Mouse (Mus musculus): ENCODE measurements around the gene Abtb1.
A peak's percentile ranks its signal among the peaks of the same experiment; 100 is the strongest.

Gene Abtb1

GRCm38 (mm10) chr6:88828206-88829009 is 13.4 kb downstream of the Abtb1 start:
- DNase-seq (ENCODE audit: low spot score), result no peak

- no peak for DNase-seq (ENCODE audit: low spot score)
These were observed 14.2 kb downstream of the Abtb1 start for GRCm38 (mm10) chr6:88827395-88828205.

GRCm38 (mm10) chr6:88826965-88827364 is 14.8 kb downstream of the Abtb1 start:
- DNase-seq (ENCODE audit: low spot score), result no peak

GRCm38 (mm10) chr6:88826545-88826944 is 15.2 kb downstream of the Abtb1 start:
- no peak for DNase-seq (ENCODE audit: low spot score)

GRCm38 (mm10) chr6:88826088-88826487 is 15.7 kb downstream of the Abtb1 start:
- no peak for DNase-seq (ENCODE audit: low spot score)

GRCm38 (mm10) chr6:88824183-88824582 is 17.6 kb downstream of the Abtb1 start:
- no peak for DNase-seq (ENCODE audit: low spot score)

GRCm38 (mm10) chr6:88821901-88822300 is 19.9 kb downstream of the Abtb1 start:
- DNase-seq (ENCODE audit: low spot score), result no peak

GRCm38 (mm10) chr6:88821294-88821693 is 20.5 kb downstream of the Abtb1 start:
- no peak for DNase-seq (ENCODE audit: low spot score)

- no peak for DNase-seq (ENCODE audit: low spot score)
These were observed 20.9 kb downstream of the Abtb1 start for GRCm38 (mm10) chr6:88820853-88821252.

GRCm38 (mm10) chr6:88816913-88817312 is 24.9 kb downstream of the Abtb1 start:
- no peak for DNase-seq (ENCODE audit: low spot score)

GRCm38 (mm10) chr6:88815489-88815888 is 26.3 kb downstream of the Abtb1 start:
- no peak for DNase-seq (ENCODE audit: low spot score)

GRCm38 (mm10) chr6:88815036-88815435 is 26.7 kb downstream of the Abtb1 start:
- DNase-seq (ENCODE audit: low spot score), result no peak

- DNase-seq (ENCODE audit: low spot score), result no peak
These were observed 28.0 kb downstream of the Abtb1 start for GRCm38 (mm10) chr6:88813832-88814231.

- peak; percentile 64 for DNase-seq (ENCODE audit: low spot score)
These were observed 28.9 kb downstream of the Abtb1 start for GRCm38 (mm10) chr6:88812886-88813285.

- no peak for DNase-seq (ENCODE audit: low spot score)
These were observed 29.8 kb downstream of the Abtb1 start for GRCm38 (mm10) chr6:88811880-88812400.

- no peak for DNase-seq (ENCODE audit: low spot score)
These were observed 30.4 kb downstream of the Abtb1 start for GRCm38 (mm10) chr6:88811396-88811795.

GRCm38 (mm10) chr6:88810291-88810690 is 31.5 kb downstream of the Abtb1 start:
- no peak for DNase-seq (ENCODE audit: low spot score)

- no peak for DNase-seq (ENCODE audit: low spot score)
These were observed 32.4 kb downstream of the Abtb1 start for GRCm38 (mm10) chr6:88809091-88810037.

GRCm38 (mm10) chr6:88804966-88805577 is 36.7 kb downstream of the Abtb1 start:
- DNase-seq (ENCODE audit: low spot score), result no peak

- peak; percentile 33 for DNase-seq (ENCODE audit: low spot score)
These were observed 37.7 kb downstream of the Abtb1 start for GRCm38 (mm10) chr6:88803957-88804695.

- DNase-seq (ENCODE audit: low spot score), result no peak
These were observed 38.7 kb downstream of the Abtb1 start for GRCm38 (mm10) chr6:88803051-88803450.

Measured in c-Kit-positive CD71-positive TER-119-positive erythroid progenitor cells, embryonic 14.5 days (primary cell).